Mouse (Mus musculus): ENCODE data around the gene Galk1.

GRCm38 (mm10) chr11:115968731-115969405 lies 43.7 kb downstream of the Galk1 start:
- TF ChIP-seq CTCF (IDR thresholded peaks at IDR 0.05) (no peak), POLR2A (IDR thresholded peaks at IDR 0.05; ENCODE audit: insufficient read depth, low read depth, low read length) (no peak), EP300 (IDR thresholded peaks at IDR 0.05; ENCODE audit: insufficient read depth, low read depth, low read length) (no peak)
